Mouse (Mus musculus): Measurements from ENCODE around the gene Slc44a4. TPM values are rescaled to one million over a fixed set of nuclear protein-coding genes. Genes with fewer than 3 reads are reported as not detected.
A peak's percentile ranks its signal among the peaks of the same experiment; 100 is the strongest.
"Not testable (repeated sequence)": the region's sequence is repeated elsewhere in the genome, so short reads cannot be mapped to it uniquely, and the experiment has no call there.

The Slc44a4 gene
- polyA plus RNA-seq, 1 experiment = not detected

DNA sequence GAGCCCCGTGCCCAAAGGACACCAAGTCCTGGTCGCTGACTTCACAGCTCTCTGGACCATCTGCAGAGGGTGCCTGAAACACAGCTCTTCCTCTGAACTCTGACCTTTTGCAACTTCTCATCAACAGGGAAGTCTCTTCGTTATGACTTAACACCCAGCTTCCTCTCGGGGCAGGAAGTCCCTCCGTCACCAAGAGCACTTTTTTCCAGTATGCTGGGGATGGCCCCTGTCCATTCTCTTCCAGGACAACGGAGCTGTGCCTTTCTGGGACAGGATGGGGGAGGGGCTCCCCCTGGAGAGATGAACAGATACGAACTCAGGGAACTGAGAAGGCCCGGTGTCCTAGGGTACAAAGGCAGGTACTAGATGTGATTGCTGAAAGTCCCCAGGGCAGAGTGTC is 20.6 kb downstream of the Slc44a4 start:
- TF ChIP-seq CTCF (IDR thresholded peaks at IDR 0.05; ENCODE audit: borderline replicate concordance, insufficient read depth, low read length) (no peak), POLR2A (IDR thresholded peaks at IDR 0.05; ENCODE audit: low read depth, low read length) (no peak)
- Histone ChIP-seq H3K27ac (ENCODE audit: insufficient read depth, low read length) (no peak overlapping the region), H3K4me1 (ENCODE audit: control insufficient read depth, insufficient read depth, low read length) (0 out of 2 replicates have a peak, but pooled peaks cover 2% of the 10 kb centered on the region), H3K4me3 (ENCODE audit: insufficient read depth, low read length) (no peak overlapping the region)

DNA sequence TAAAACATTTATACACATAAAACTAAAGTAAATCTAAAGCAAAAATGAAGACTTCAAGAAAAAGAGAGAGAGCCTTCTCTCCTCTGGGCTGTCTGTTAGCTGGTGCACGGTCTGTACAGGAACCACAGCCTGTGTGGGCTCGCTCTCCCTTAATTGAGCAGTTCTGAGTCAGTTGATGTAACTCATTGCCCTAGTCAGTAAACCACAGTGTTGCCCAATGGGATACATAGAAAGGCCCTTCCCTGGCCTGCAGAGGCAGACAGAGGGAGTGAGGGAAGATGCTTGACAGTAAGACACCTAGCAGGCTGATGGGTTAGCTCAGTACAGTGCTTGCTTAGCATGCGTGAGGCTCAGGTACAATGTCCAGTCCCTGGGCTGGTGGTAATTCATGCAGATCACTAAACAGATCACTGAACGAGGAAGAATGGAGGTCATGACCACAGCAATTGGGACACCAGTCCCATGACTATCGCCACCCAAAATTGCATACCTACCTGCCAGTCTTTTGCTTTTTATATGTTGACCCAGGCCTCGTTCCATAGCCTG is 23.8 kb downstream of the Slc44a4 start:
- Histone ChIP-seq H3K4me3 (ENCODE audit: insufficient read depth, low read length) (no peak overlapping the region), H3K4me1 (ENCODE audit: control insufficient read depth, insufficient read depth, low read length) (no peaks in the 10 kb centered on the region)
- TF ChIP-seq POLR2A (IDR thresholded peaks at IDR 0.05; ENCODE audit: low read depth, low read length) (no peak), CTCF (IDR thresholded peaks at IDR 0.05; ENCODE audit: borderline replicate concordance, insufficient read depth, low read length) (no peak)

DNA sequence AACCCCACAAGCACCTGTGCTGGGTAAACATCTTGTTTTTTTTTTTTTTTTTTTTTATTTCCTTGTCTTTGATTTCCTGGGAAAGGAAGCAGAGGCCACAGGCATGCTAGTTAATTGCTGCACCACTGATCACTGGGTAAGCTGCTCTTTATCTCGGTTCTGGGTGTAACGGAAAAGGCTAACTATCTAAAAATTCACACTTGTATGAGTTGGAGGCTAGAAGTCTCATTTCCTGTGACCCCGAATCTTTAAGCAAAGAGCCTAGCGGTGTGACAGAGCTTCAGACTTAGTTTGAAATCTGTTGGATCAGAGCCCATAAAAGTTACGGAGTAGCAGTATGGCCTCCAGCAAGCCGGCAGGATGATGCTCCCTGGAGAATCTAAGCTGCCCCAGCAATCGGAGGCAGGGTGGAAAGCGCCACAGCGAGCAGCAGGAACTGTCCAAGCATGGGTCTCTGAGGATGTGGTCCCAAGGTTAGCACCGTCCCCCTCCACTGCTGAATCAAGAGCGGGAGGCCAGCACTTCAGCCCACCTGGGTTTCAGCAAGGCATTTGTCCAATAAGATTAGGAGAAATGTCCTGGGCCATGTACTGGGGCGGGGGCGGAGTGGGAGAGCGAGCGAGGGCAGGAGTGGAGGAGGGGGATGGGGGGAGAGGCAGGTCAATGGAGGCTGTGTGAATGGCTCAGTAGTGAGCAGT is 27.2 kb downstream of the Slc44a4 start:
- TF ChIP-seq POLR2A (IDR thresholded peaks at IDR 0.05; ENCODE audit: low read depth, low read length) (no peak), CTCF (IDR thresholded peaks at IDR 0.05; ENCODE audit: borderline replicate concordance, insufficient read depth, low read length) (no peak)
- no peak overlapping the region for H3K27ac ChIP-seq (ENCODE audit: insufficient read depth, low read length)
- peaks cover 9% of the 10 kb centered on the region for H3K4me1 ChIP-seq (ENCODE audit: control insufficient read depth, insufficient read depth, low read length)
- H3K4me3 ChIP-seq (ENCODE audit: insufficient read depth, low read length) = no peak overlapping the region

More for the DNA sequence above, 23.8 kb downstream of the Slc44a4 start:
- H3K27ac ChIP-seq (ENCODE audit: insufficient read depth, low read length) = no peak overlapping the region

DNA sequence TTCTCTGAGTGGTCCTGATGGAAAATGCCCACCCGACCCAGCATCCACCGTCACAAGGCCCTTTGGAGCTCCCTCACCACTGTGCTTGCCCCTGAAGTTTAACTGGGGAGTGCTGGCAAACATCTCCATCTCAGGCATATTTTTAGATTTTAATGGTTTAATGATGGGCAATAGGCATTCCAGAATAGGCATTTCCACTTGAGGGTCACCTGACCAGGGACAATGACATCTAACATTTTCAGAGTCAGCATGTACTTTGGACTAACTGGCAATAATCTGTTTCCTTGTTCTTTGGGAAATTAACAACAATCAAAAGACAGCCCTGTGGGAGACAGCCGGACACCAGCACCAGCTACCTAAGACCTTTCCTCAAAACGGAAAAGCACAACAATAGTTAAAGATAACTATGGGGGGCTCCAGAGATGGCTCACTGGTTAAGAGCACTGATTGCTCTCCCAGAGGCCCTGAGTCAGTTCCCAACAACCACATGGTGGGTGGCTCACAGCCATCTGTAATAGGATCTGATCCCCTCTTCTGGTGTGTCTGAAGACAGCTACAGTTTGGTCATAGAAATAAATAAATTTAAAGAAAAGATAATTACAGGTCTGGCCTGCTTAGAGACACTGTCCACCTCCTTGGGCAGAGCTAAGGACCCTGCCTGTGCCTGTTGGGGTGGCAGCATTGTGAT is 29.0 kb downstream of the Slc44a4 start:
- Histone ChIP-seq H3K27ac (ENCODE audit: insufficient read depth, low read length) (no peak overlapping the region), H3K4me1 (ENCODE audit: control insufficient read depth, insufficient read depth, low read length) (peaks cover 9% of the 10 kb centered on the region), H3K4me3 (ENCODE audit: insufficient read depth, low read length) (no peak overlapping the region)
- TF ChIP-seq CTCF (IDR thresholded peaks at IDR 0.05; ENCODE audit: borderline replicate concordance, insufficient read depth, low read length) = no peak
- no peak for TF ChIP-seq POLR2A (IDR thresholded peaks at IDR 0.05; ENCODE audit: low read depth, low read length)

DNA sequence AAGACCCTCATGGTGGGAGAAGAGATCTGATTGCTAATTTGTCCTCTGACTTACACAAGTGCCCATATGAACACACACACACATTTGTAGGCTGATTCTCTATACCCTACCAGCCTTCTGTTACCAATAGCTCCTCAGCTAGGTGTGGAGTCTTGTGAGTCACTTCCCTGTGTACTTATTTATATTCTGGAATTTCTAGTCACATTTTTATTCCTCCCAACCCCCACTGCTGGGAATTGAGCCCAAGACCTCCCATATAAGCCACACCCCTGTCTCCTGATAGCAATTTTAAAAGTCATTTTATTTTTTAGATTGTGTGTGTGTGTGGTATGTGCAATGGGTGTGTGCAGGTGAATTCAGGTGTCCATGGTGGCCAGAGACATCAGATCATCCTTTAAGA is 30.1 kb downstream of the Slc44a4 start:
- no peak overlapping the region for H3K27ac ChIP-seq (ENCODE audit: insufficient read depth, low read length)
- TF ChIP-seq CTCF (IDR thresholded peaks at IDR 0.05; ENCODE audit: borderline replicate concordance, insufficient read depth, low read length) (no peak), POLR2A (IDR thresholded peaks at IDR 0.05; ENCODE audit: low read depth, low read length) (no peak)

DNA sequence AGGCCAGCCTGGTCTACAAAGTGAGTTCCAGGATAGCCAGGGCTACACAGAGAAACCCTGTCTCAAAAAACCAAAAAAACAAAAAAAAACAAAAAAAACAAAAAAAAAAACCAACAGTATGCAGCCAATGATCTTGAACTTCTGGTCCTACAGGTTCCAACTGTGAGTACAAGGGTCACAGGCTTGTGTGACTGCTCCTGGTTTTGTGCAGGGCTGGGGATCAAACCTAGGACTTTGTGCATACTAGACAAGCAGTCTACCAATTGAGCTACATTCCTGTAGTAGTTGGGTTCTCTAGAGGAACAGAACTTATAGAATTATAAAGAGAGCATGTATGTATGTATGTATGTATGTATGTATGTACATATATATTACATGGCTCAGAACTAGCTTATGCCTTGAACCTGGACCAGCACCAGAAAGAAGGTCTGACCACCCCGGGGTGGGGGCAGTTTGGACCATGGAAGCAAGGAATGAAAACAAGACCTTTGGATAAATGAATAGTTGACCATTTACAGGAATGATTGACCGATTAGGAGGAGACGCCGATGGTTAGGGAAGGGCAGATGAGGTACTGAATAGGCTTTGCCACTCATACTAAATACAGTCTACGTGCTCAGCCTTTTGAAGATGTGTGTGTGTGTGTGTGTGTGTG is 32.3 kb downstream of the Slc44a4 start:
- H3K27ac ChIP-seq (ENCODE audit: insufficient read depth, low read length) = no peak overlapping the region
- peaks cover 9% of the 10 kb centered on the region for H3K4me1 ChIP-seq (ENCODE audit: control insufficient read depth, insufficient read depth, low read length)
- no peak overlapping the region for H3K4me3 ChIP-seq (ENCODE audit: insufficient read depth, low read length)
- TF ChIP-seq CTCF (IDR thresholded peaks at IDR 0.05; ENCODE audit: borderline replicate concordance, insufficient read depth, low read length) = no peak
- TF ChIP-seq POLR2A (IDR thresholded peaks at IDR 0.05; ENCODE audit: low read depth, low read length) = no peak

More for the DNA sequence above, 30.1 kb downstream of the Slc44a4 start:
- peaks cover 9% of the 10 kb centered on the region for H3K4me1 ChIP-seq (ENCODE audit: control insufficient read depth, insufficient read depth, low read length)
- no peak overlapping the region for H3K4me3 ChIP-seq (ENCODE audit: insufficient read depth, low read length)

DNA sequence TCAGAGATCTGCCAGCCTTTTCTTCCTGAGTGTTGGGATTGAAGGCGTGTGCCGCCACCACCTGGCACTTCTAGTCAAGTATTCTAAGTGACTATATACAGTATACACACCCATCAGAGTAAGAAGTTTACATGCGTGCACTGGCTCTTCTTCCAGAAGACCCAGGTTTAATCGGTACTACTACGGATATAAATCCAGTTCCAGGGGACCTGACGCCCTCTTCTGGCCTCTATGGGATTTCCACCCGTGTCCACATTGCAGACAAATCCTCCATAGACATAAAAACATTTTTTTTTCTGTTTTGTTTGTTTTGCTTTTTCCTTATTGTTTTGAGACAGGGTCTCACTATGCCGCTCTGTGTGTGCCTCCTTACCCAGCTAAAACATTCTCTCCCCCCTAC is 33.3 kb downstream of the Slc44a4 start:
- TF ChIP-seq CTCF (IDR thresholded peaks at IDR 0.05; ENCODE audit: borderline replicate concordance, insufficient read depth, low read length) = no peak
- peaks cover 9% of the 10 kb centered on the region for H3K4me1 ChIP-seq (ENCODE audit: control insufficient read depth, insufficient read depth, low read length)
- no peak overlapping the region for H3K27ac ChIP-seq (ENCODE audit: insufficient read depth, low read length)
- no peak overlapping the region for H3K4me3 ChIP-seq (ENCODE audit: insufficient read depth, low read length)

DNA sequence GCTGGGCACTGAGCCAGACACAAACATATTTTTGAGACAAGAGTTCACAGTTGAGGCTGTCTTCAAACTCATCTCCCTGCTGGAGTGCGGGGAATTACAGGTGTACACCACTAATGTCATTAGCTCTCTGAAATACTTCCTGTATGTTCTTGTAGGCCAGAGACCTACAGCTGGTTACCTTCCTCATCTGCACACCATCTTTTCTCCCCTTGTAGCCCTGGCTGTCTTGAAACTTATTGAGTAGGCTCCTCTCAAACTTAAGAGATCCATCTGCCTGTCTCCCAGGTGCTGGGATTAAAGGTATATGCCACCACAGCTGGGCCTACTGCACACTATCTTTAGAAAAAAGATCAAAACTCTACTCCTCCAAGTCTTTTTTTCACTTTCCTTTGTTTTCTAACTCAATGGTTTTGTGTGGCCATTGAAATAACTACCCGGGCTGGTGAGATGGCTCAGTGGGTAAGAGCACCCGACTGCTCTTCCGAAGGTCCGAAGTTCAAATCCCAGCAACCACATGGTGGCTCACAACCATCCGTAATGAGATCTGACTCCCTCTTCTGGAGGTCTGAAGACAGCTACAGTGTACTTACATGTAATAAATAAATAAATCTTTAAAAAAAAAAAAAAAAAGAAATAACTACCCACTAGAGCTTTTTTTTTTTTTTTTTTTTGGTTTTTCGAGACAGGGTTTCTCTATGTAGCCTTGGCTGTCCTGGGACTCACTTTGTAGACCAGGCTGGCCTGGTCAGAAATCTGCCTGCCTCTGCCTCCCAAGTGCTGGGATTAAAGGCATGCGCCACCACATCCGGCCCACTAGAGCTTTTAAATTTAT is 34.7 kb downstream of the Slc44a4 start:
- not testable (repeated sequence) for H3K4me3 ChIP-seq (ENCODE audit: insufficient read depth, low read length); H3K4me1 ChIP-seq (ENCODE audit: control insufficient read depth, insufficient read depth, low read length); H3K27ac ChIP-seq (ENCODE audit: insufficient read depth, low read length)
- peak; percentile 31 for TF ChIP-seq POLR2A (IDR thresholded peaks at IDR 0.05; ENCODE audit: low read depth, low read length)

DNA sequence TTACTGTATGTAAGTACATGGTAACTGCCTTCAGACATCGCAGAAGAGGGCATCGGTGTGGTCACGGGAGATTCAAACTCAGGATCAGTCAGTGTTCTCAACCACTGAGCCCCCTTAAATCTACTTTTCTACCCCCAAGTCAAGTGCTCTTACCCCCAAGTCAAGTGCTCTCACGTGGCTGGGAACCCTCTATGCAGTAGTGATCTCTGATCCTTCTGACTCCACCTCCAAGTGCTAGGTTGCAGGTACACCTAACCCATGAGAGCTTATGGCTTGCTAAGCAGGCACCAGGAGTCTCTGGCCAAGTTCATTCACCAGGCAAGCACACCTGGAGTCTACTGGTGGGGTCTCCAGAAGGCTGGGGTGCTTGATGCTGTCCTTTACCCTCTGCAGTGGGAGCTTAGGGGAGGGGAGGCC is 35.3 kb downstream of the Slc44a4 start:
- H3K4me1 ChIP-seq (ENCODE audit: control insufficient read depth, insufficient read depth, low read length) = no peaks in the 10 kb centered on the region; the same call in 1 of the 2 replicates
- no peak overlapping the region for H3K4me3 ChIP-seq (ENCODE audit: insufficient read depth, low read length)
- TF ChIP-seq CTCF (IDR thresholded peaks at IDR 0.05; ENCODE audit: borderline replicate concordance, insufficient read depth, low read length) (no peak), POLR2A (IDR thresholded peaks at IDR 0.05; ENCODE audit: low read depth, low read length) (peak; percentile 64)
- H3K27ac ChIP-seq (ENCODE audit: insufficient read depth, low read length) = no peak overlapping the region

Data from embryonic fibroblast, embryonic 13.5 days (primary cell).